Mouse (Mus musculus) cortical plate, adult 2 months (tissue): Measurements from ENCODE around the gene Tpgs1.

Experiments
- CTCF ChIP-seq: fragments of 200-500 bp; IDR thresholded peaks from 2 replicates; pipeline ENCODE4 v1.5.1; 2011; ENCODE audit warnings: mild to moderate bottlenecking, control low read depth, low read length; ENCODE audit not compliant: insufficient read depth; ENCODE audit errors: extremely low read depth
- POLR2A ChIP-seq: fragments of 200-500 bp; IDR thresholded peaks from 2 replicates; pipeline ENCODE4 v1.6.1; 2011; ENCODE audit warnings: mild to moderate bottlenecking, low read length, control low read depth; ENCODE audit not compliant: insufficient read depth; ENCODE audit errors: extremely low read depth

GRCm38 (mm10) chr10:79658829-79659228 lies 10.3 kb upstream of the Tpgs1 start:
- TF ChIP-seq POLR2A (no peak), CTCF (no peak)
